Mouse (Mus musculus) liver, postnatal 0 days (tissue): ENCODE measurements around the gene Ndufs2.

Experiments used
- CTCF ChIP-seq: sonication (generic); IDR thresholded peaks from 2 replicates; pipeline ENCODE4 v1.5.1; 2016; ENCODE audit warnings: antibody characterized with exemption, low read depth
- EP300 ChIP-seq: IDR thresholded peaks from 2 replicates; pipeline ENCODE4 v1.6.1; 2016; ENCODE audit warnings: antibody characterized with exemption, low read depth, mild to moderate bottlenecking

GRCm38 (mm10) chr1:171293906-171294297 is 42.7 kb upstream of the Ndufs2 start:
- TF ChIP-seq CTCF: no peak
- TF ChIP-seq EP300: no peak
